Mouse (Mus musculus) thymus, adult 2 months (tissue): ENCODE measurements around the gene Ttc3.

Experiments
- CTCF ChIP-seq: fragments of 200-500 bp; IDR thresholded peaks from 2 replicates; pipeline ENCODE4 v1.5.1; 2012; ENCODE audit warnings: mild to moderate bottlenecking, control low read depth, low read length, moderate library complexity, borderline replicate concordance; ENCODE audit not compliant: control insufficient read depth, poor library complexity, insufficient read depth; ENCODE audit errors: extremely low read depth
- POLR2A ChIP-seq: fragments of 200-500 bp; IDR thresholded peaks from 2 replicates; pipeline ENCODE4 v1.6.1; 2012; ENCODE audit warnings: mild to moderate bottlenecking, low read length, control low read depth, moderate library complexity; ENCODE audit not compliant: control insufficient read depth, poor library complexity, insufficient read depth; ENCODE audit errors: extremely low read depth

DNA sequence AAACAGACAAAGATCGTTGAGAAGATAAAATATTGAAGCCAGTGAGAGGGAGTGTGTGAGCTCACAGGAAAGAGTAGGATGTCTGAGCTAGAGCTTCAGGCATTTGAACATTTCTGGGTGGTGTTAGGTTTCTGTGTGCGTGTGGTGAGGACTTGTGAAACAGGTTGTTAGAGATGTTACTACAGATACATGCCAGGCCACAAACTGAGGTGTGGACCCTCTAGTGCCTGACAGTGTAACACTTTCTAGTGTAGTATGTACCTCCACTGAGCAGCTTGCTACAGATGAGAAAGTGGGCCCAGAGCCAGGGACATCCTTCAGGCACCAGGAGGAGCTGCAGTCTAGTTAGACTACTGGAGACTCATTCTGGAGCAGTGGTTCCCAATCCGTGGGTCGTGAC is 31.8 kb downstream of the Ttc3 start:
- TF ChIP-seq CTCF (no peak), POLR2A (no peak)
